Mouse (Mus musculus) lung, adult 2 months (tissue): ENCODE measurements at regions not wholly inside any gene's neighbourhood (a gene's known extent, or its start where the extent isn't known, plus 50 kb on each side); places are given as distances from the start of the nearest gene placed in this dataset.

ENCODE experiments used
- DNase-seq: peaks from one replicate; pipeline ENCODE4 v3.0.0; 2022
- H3K4me1 ChIP-seq: fragments of 200-500 bp; 2 replicates; pipeline ENCODE4 v1.6.1; 2011; ENCODE audit warnings: low read length; ENCODE audit not compliant: control insufficient read depth, insufficient read depth
- H3K4me3 ChIP-seq: fragments of 200-500 bp; replicated peaks from 2 replicates; pipeline ENCODE3; 2011; ENCODE audit warnings: low read depth, mild to moderate bottlenecking, control low read depth, low read length; ENCODE audit errors: extremely low read depth
- CTCF ChIP-seq: fragments of 200-500 bp; IDR thresholded peaks from 2 replicates; pipeline ENCODE4 v1.5.1; 2011; ENCODE audit warnings: mild to moderate bottlenecking, low read length, control low read depth; ENCODE audit not compliant: insufficient read depth
- POLR2A ChIP-seq: fragments of 200-500 bp; IDR thresholded peaks from 2 replicates; pipeline ENCODE4 v1.6.1; 2011; ENCODE audit warnings: low read depth, mild to moderate bottlenecking, control low read depth, low read length, borderline replicate concordance; ENCODE audit errors: extremely low read depth
- WGBS: fragments of 180-500 bp; shearing (Covaris S2); methylation state at CpG from one replicate; pipeline ENCODE4 v1.1.7; 2018; 5-methylcytosine and 5-hydroxymethylcytosine counted together

- Histone ChIP-seq H3K4me3 (no peak overlapping the region), H3K4me1 (no peaks in the 10 kb centered on the region)
- DNase-seq, result no peak
- TF ChIP-seq CTCF, result no peak
- no peak for TF ChIP-seq POLR2A
- WGBS, result 84% methylated on average over 2 of the region's 2 CpGs
Observed at GRCm38 (mm10) chr6:140194276-140194675, 153.0 kb upstream of the Plcz1 start.

GRCm38 (mm10) chr6:140193084-140193939, 152.1 kb upstream of the Plcz1 start:
- H3K4me3 ChIP-seq, result no peak overlapping the region
- TF ChIP-seq POLR2A (no peak), CTCF (no peak)
- DNase-seq, result no peak
- no peaks in the 10 kb centered on the region for H3K4me1 ChIP-seq
- 38% methylated on average over 9 of the region's 9 CpGs for WGBS

- TF ChIP-seq POLR2A, result no peak
- Histone ChIP-seq H3K4me3 (no peak overlapping the region), H3K4me1 (no peaks in the 10 kb centered on the region)
- WGBS, result 87% methylated on average over 17 of the region's 17 CpGs
- DNase-seq, result no peak
Observed at GRCm38 (mm10) chr6:140192526-140192925, 151.3 kb upstream of the Plcz1 start.

- Histone ChIP-seq H3K4me1 (no peaks in the 10 kb centered on the region), H3K4me3 (no peak overlapping the region)
- no peak for DNase-seq
- TF ChIP-seq CTCF, result no peak
- TF ChIP-seq POLR2A, result no peak
- WGBS, result 79% methylated on average over 4 of the region's 4 CpGs
Observed at GRCm38 (mm10) chr6:140191341-140191740, 150.1 kb upstream of the Plcz1 start.

GRCm38 (mm10) chr6:140189601-140190000, 148.3 kb upstream of the Plcz1 start:
- no peaks in the 10 kb centered on the region for H3K4me1 ChIP-seq
- 71% methylated on average over 9 of the region's 9 CpGs for WGBS

GRCm38 (mm10) chr6:140187733-140188132, 146.5 kb upstream of the Plcz1 start:
- no peak for DNase-seq
- H3K4me3 ChIP-seq, result no peak overlapping the region
- H3K4me1 ChIP-seq, result no peaks in the 10 kb centered on the region
- 86% methylated on average over 3 of the region's 3 CpGs for WGBS
- TF ChIP-seq CTCF (no peak), POLR2A (no peak)

More at GRCm38 (mm10) chr6:140189601-140190000, 148.3 kb upstream of the Plcz1 start:
- DNase-seq, result no peak
- TF ChIP-seq POLR2A (no peak), CTCF (no peak)
- no peak overlapping the region for H3K4me3 ChIP-seq

GRCm38 (mm10) chr6:140187106-140187505, 145.8 kb upstream of the Plcz1 start:
- 69% methylated on average over 6 of the region's 6 CpGs for WGBS
- no peak for DNase-seq
- TF ChIP-seq CTCF (no peak), POLR2A (no peak)
- Histone ChIP-seq H3K4me1 (no peaks in the 10 kb centered on the region), H3K4me3 (no peak overlapping the region)

GRCm38 (mm10) chr6:140179999-140180398, 138.7 kb upstream of the Plcz1 start:
- WGBS, result 83% methylated on average over 4 of the region's 4 CpGs
- no peaks in the 10 kb centered on the region for H3K4me1 ChIP-seq
- TF ChIP-seq CTCF (no peak), POLR2A (no peak)
- no peak for DNase-seq
- no peak overlapping the region for H3K4me3 ChIP-seq

- H3K4me1 ChIP-seq, result no peaks in the 10 kb centered on the region
- TF ChIP-seq POLR2A (no peak), CTCF (no peak)
- no peak overlapping the region for H3K4me3 ChIP-seq
- DNase-seq, result no peak
- 77% methylated on average over 12 of the region's 12 CpGs for WGBS
Observed at GRCm38 (mm10) chr6:140178425-140179193, 137.4 kb upstream of the Plcz1 start.

GRCm38 (mm10) chr6:140172716-140173115, 131.5 kb upstream of the Plcz1 start:
- 73% methylated on average over 9 of the region's 9 CpGs for WGBS

More at GRCm38 (mm10) chr6:140172716-140173115, 131.5 kb upstream of the Plcz1 start:
- no peaks in the 10 kb centered on the region for H3K4me1 ChIP-seq
- DNase-seq, result no peak
- TF ChIP-seq POLR2A, result no peak
- TF ChIP-seq CTCF, result no peak
- no peak overlapping the region for H3K4me3 ChIP-seq
